In the genomic region with DNA sequence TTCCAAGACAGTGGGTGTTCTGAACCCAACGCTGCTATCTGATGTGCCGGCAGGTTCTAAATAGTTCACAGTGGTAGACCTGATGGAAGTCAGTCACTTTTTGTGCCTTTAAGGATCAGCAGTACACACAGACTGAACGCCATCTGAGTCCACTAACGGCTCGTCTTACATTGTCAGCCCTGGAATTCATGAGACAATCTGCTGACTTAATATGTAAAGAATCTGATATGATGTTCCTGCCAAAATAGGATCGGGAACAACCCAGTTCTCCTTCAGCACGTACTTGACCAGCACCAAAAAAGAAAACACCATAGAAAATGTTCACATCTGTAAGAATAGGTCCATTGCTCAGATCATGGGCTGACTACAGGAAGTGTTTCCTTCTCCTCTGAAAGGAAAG, we compare ENCODE assay signal across 26 mouse cellular contexts. TPM values are rescaled to one million over a fixed set of nuclear protein-coding genes. Genes with fewer than 3 reads are reported as not detected.
DNase-seq lines count a peak whose midpoint lies in the region; ATAC-seq and TF ChIP-seq lines count a peak whose summit lies in the region.
"Had no signal": no experiment of that assay in that cellular context is flagged by ENCODE, and none has a peak within 500 bp of the region (broad histone marks: within the 10 kb centered on the region; RNA-seq: fewer than 3 reads in every experiment).

No protein-coding gene starts in this region.

- no peaks in the 10 kb centered on the region for H3K36me3 ChIP-seq in heart, embryonic 16.5 days (ENCODE audit: control insufficient read depth, insufficient read depth)
- peaks cover 2% of the 10 kb centered on the region for H3K36me3 ChIP-seq in heart, embryonic 12.5 days
- no peaks in the 10 kb centered on the region for H3K36me3 ChIP-seq in lung, embryonic 16.5 days (ENCODE audit: control insufficient read depth, insufficient read depth, low read length)
- H3K36me3 ChIP-seq in ES-Bruce4 (ENCODE audit: control insufficient read depth, insufficient read depth, low read length, poor library complexity, severe bottlenecking) (no peaks in the 10 kb centered on the region), myocyte (ENCODE audit: control insufficient read depth, insufficient read depth) (no peaks in the 10 kb centered on the region)
- H3K36me3 ChIP-seq: forebrain, embryonic 12.5 days; intestine, embryonic 15.5 days; neural tube, embryonic 15.5 days; stomach, embryonic 15.5 days had no signal

- no peak overlapping the region for H3K4me3 ChIP-seq in heart, embryonic 16.5 days (ENCODE audit: low read length)
- H3K4me3 ChIP-seq in heart, embryonic 12.5 days: no peak overlapping the region
- no peak overlapping the region for H3K4me3 ChIP-seq in lung, embryonic 16.5 days (ENCODE audit: low read length)
- H3K4me3 ChIP-seq in ES-Bruce4 (ENCODE audit: low read depth, low read length) (0 out of 2 replicates have a peak overlapping the region, but pooled peaks have one; percentile 51), myocyte (no peak overlapping the region)
- H3K4me3 ChIP-seq: erythroblast, embryonic 14.5 days; forebrain, embryonic 12.5 days; intestine, embryonic 15.5 days; kidney, embryonic 15.5 days; liver, embryonic 13.5 days; neural tube, embryonic 15.5 days; stomach, embryonic 15.5 days had no signal

- no peaks in the 10 kb centered on the region for H3K27me3 ChIP-seq in heart, embryonic 16.5 days (ENCODE audit: control insufficient read depth, insufficient read depth, low read length)
- no peaks in the 10 kb centered on the region for H3K27me3 ChIP-seq in heart, embryonic 12.5 days (replicated peaks)
- no peaks in the 10 kb centered on the region for H3K27me3 ChIP-seq in lung, embryonic 16.5 days (ENCODE audit: control insufficient read depth, insufficient read depth, low read depth, low read length)
- H3K27me3 ChIP-seq in ES-Bruce4 (ENCODE audit: control insufficient read depth, insufficient read depth, low read length, poor library complexity, severe bottlenecking): no peaks in the 10 kb centered on the region
- H3K27me3 ChIP-seq in myocyte (ENCODE audit: control insufficient read depth, insufficient read depth, insufficient read length): no peaks in the 10 kb centered on the region
- H3K27me3 ChIP-seq: forebrain, embryonic 12.5 days; intestine, embryonic 15.5 days; kidney, embryonic 15.5 days; liver, embryonic 13.5 days; neural tube, embryonic 15.5 days; Patski; stomach, embryonic 15.5 days had no signal

- peak; percentile 55; the same call in 1 of the 2 replicates for ATAC-seq in heart, embryonic 16.5 days (replicated peaks; ENCODE audit: extremely low read depth, insufficient read depth, low FRiP score)
- ATAC-seq in heart, embryonic 12.5 days (ENCODE audit: insufficient number of reproducible peaks, low FRiP score): no peak
- ATAC-seq in lung, embryonic 16.5 days (ENCODE audit: low read depth): peak; percentile 84
- ATAC-seq: hindbrain, embryonic 16.5 days; intestine, embryonic 15.5 days; Patski had no signal

- no peak for DNase-seq in lung, postnatal 14 days
- no peak for DNase-seq in layer of hippocampus, adult 9-11 months
- DNase-seq: adrenal gland, adult 2 months; cerebellum, adult 11 months; cerebellum, adult 9-11 months; gastrocnemius, postnatal 14 days; liver, embryonic 13.5 days; lung, embryonic 14.5 days; right cerebral cortex, adult 18-20 months; right cerebral cortex, postnatal 4 days; thymus, adult 2 months; thymus, postnatal 4 days had no signal

- H3ac ChIP-seq in myocyte (ENCODE audit: control insufficient read depth, insufficient read length): no peak overlapping the region

- no peak overlapping the region; the same call in 1 of the 2 replicates for H3K27ac ChIP-seq in heart, embryonic 16.5 days (ENCODE audit: low read length)
- H3K27ac ChIP-seq in heart, embryonic 12.5 days (ENCODE audit: poor library complexity, severe bottlenecking): no peak overlapping the region
- peak overlapping the region; percentile 34; the same call in 1 of the 2 replicates for H3K27ac ChIP-seq in lung, embryonic 16.5 days (ENCODE audit: low read length)
- H3K27ac ChIP-seq in ES-Bruce4 (ENCODE audit: insufficient read depth, low read length): no peak overlapping the region
- H3K27ac ChIP-seq: forebrain, embryonic 12.5 days; intestine, embryonic 15.5 days; kidney, embryonic 15.5 days; liver, embryonic 13.5 days; neural tube, embryonic 15.5 days; stomach, embryonic 15.5 days had no signal

- no peak for TF ChIP-seq POLR2A in ES-Bruce4 (IDR thresholded peaks at IDR 0.05; ENCODE audit: insufficient read depth, low read length)
- TF ChIP-seq POLR2A in myocyte (IDR thresholded peaks at IDR 0.05; ENCODE audit: insufficient read length, low read depth): no peak

- H3K9me3 ChIP-seq in heart, embryonic 16.5 days (replicated peaks; ENCODE audit: control insufficient read depth, low read length): no peaks in the 10 kb centered on the region
- no peaks in the 10 kb centered on the region for H3K9me3 ChIP-seq in heart, embryonic 12.5 days (replicated peaks)
- H3K9me3 ChIP-seq in lung, embryonic 16.5 days (ENCODE audit: control insufficient read depth, low read length): no peaks in the 10 kb centered on the region
- H3K9me3 ChIP-seq in ES-Bruce4 (replicated peaks; ENCODE audit: control insufficient read depth, insufficient read depth, low read length, poor library complexity, severe bottlenecking): no peaks in the 10 kb centered on the region
- H3K9me3 ChIP-seq: forebrain, embryonic 12.5 days; intestine, embryonic 15.5 days; kidney, embryonic 15.5 days; liver, embryonic 13.5 days; neural tube, embryonic 15.5 days; stomach, embryonic 15.5 days had no signal

- H3K79me2 ChIP-seq in myocyte (ENCODE audit: control insufficient read depth, insufficient read depth): no peaks in the 10 kb centered on the region

- peaks cover 8% of the 10 kb centered on the region for H3K4me1 ChIP-seq in heart, embryonic 16.5 days (ENCODE audit: control insufficient read depth, insufficient read depth, low read length)
- H3K4me1 ChIP-seq in heart, embryonic 12.5 days (replicated peaks): peaks cover 10% of the 10 kb centered on the region; the same call in 1 of the 2 replicates
- H3K4me1 ChIP-seq in lung, embryonic 16.5 days (replicated peaks; ENCODE audit: control insufficient read depth, insufficient read depth, low read length): peaks cover 11% of the 10 kb centered on the region
- no peaks in the 10 kb centered on the region for H3K4me1 ChIP-seq in ES-Bruce4 (ENCODE audit: control insufficient read depth, insufficient read depth, low read length)
- H3K4me1 ChIP-seq: intestine, embryonic 15.5 days; kidney, embryonic 15.5 days; neural tube, embryonic 15.5 days had no signal

- TF ChIP-seq EP300 in ES-Bruce4 (IDR thresholded peaks at IDR 0.05; ENCODE audit: insufficient read depth, low read depth, low read length): no peak

- TF ChIP-seq CTCF in ES-Bruce4 (IDR thresholded peaks at IDR 0.05; ENCODE audit: low read depth, low read length): no peak

- WGBS in heart, embryonic 16.5 days: 36% methylated on average over 7 of the region's 7 CpGs
- WGBS in heart, embryonic 12.5 days: 61% methylated on average over 7 of the region's 7 CpGs
- 57% methylated on average over 7 of the region's 7 CpGs for WGBS in lung, embryonic 16.5 days

- H3K9ac ChIP-seq in heart, embryonic 16.5 days (ENCODE audit: low read length): no peak overlapping the region
- no peak overlapping the region for H3K9ac ChIP-seq in heart, embryonic 12.5 days
- no peak overlapping the region for H3K9ac ChIP-seq in lung, embryonic 16.5 days (ENCODE audit: low read length)
- peak overlapping the region; percentile 18; the same call in 1 of the 2 replicates for H3K9ac ChIP-seq in ES-Bruce4 (ENCODE audit: low read depth, poor library complexity, severe bottlenecking)
- H3K9ac ChIP-seq: forebrain, embryonic 12.5 days; intestine, embryonic 15.5 days; kidney, embryonic 15.5 days; liver, embryonic 13.5 days; lung, embryonic 14.5 days; neural tube, embryonic 15.5 days; stomach, embryonic 15.5 days had no signal

- H3K4me2 ChIP-seq in heart, embryonic 16.5 days (ENCODE audit: low read depth, low read length): no peak overlapping the region
- H3K4me2 ChIP-seq in heart, embryonic 12.5 days: no peak overlapping the region
- H3K4me2 ChIP-seq in lung, embryonic 16.5 days (ENCODE audit: low read depth, low read length): no peak overlapping the region
- H3K4me2 ChIP-seq in myocyte (ENCODE audit: low read depth): peak overlapping the region; percentile 73
- H3K4me2 ChIP-seq: forebrain, embryonic 12.5 days; intestine, embryonic 15.5 days; kidney, embryonic 15.5 days; liver, embryonic 13.5 days; lung, embryonic 14.5 days; midbrain, embryonic 11.5 days; neural tube, embryonic 15.5 days; stomach, embryonic 15.5 days had no signal

TF ChIP-seq in myocyte, 11 proteins besides CTCF, POLR2A, EP300 and RAD21:
- no peak for TF ChIP-seq TCF3 (IDR thresholded peaks at IDR 0.05; ENCODE audit: insufficient read length, low read depth)

RNA-seq across cellular contexts. Expression of a gene that starts 32.2 kb away (rescaled TPM):
- 23.9 and 26.9 TPM in 2 replicates for polyA plus RNA-seq in heart, embryonic 16.5 days (2015; fragmentation: Nextera tagmentation; extraction: Ambion mirVana)
- polyA plus RNA-seq in heart, embryonic 12.5 days (2016; fragmentation: Nextera tagmentation; extraction: Ambion mirVana): 38.3 and 38.6 TPM in 2 replicates
- polyA plus RNA-seq in lung, embryonic 16.5 days (2015; fragmentation: Nextera tagmentation; extraction: Ambion mirVana): 18.9 and 20.1 TPM in 2 replicates
- polyA plus RNA-seq in ES-Bruce4 (2011; ENCODE audit: insufficient read depth, insufficient read length, low read depth, missing spikeins): 59.1 and 69.8 TPM in 2 replicates
- polyA plus RNA-seq in myocyte (2012; fragmentation: generic; extraction: Trizol): 9.0 TPM
